Mouse (Mus musculus): ENCODE data around the gene Gm20518.

DNA sequence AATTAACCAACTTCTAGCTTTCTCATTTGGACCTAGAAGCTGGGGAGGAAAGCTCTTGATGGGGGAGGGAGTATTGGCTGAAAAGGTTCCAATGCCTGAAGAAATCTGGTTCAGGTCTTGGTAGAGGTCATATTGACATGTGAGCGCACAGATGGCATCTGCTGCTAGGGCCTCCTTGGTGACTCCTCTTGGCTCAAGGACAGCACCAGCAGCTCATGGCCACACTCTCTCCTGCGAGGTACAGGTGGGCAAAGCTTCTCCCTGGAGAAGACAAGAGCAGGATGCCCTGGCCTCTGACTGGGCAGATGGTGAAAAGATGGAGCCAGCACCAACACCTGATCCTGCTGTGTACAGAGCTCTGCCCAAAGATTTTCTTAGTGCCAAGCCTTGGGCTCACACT, 65.0 kb downstream of the Gm20518 start:
- TF ChIP-seq CTCF (IDR thresholded peaks at IDR 0.05 in 2 of 3, conservative IDR thresholded peaks at IDR 0.05 in 1 of 3; ENCODE audit: control insufficient read depth in 1 of 3, insufficient read depth in 1 of 3, low read depth in 2 of 3, low read length in 3 of 3, poor library complexity in 1 of 3, severe bottlenecking in 1 of 3), result no peak
- no peak for TF ChIP-seq TAL1 (IDR thresholded peaks at IDR 0.05; ENCODE audit: low read length)
- no peak for TF ChIP-seq MEF2A (IDR thresholded peaks at IDR 0.05; ENCODE audit: extremely low read depth, insufficient replicate concordance, low read depth, low read length, poor library complexity, severe bottlenecking)
- no peak for TF ChIP-seq POLR2A (IDR thresholded peaks at IDR 0.05; ENCODE audit: control insufficient read depth in 1 of 2, insufficient read depth in 1 of 2, low read depth in 1 of 2, low read length in 2 of 2, poor library complexity in 1 of 2)
- TF ChIP-seq MAZ (IDR thresholded peaks at IDR 0.05; ENCODE audit: low read depth, low read length), result no peak
- no peak for TF ChIP-seq JUND (IDR thresholded peaks at IDR 0.05; ENCODE audit: low read depth, low read length)
- TF ChIP-seq E2F4 (IDR thresholded peaks at IDR 0.05; ENCODE audit: borderline replicate concordance, low read depth, low read length), result no peak

Measured in MEL (cell line).